In genomic region chr5:107909668-107910067, GRCm38 (mm10) we compare ENCODE assay signal across 23 mouse cellular contexts. TPM values are rescaled to one million over a fixed set of nuclear protein-coding genes. Genes with fewer than 3 reads are reported as not detected.
DNase-seq lines count a peak whose midpoint lies in the region; ATAC-seq and TF ChIP-seq lines count a peak whose summit lies in the region.
"Had no signal": no experiment of that assay in that cellular context is flagged by ENCODE, and none has a peak within 500 bp of the region (broad histone marks: within the 10 kb centered on the region; RNA-seq: fewer than 3 reads in every experiment).

No protein-coding gene starts in this region.

- peaks cover 3% of the 10 kb centered on the region; the same call in 1 of the 2 replicates for H3K79me2 ChIP-seq in MEL (ENCODE audit: control insufficient read depth, insufficient read depth, low read length, poor library complexity)

- TF ChIP-seq RAD21 in MEL (IDR thresholded peaks at IDR 0.05; ENCODE audit: low read depth, low read length), result no peak

- DNase-seq in A20 (ENCODE audit: low read depth, low spot score), result peak; percentile 32
- DNase-seq in MEL (ENCODE audit: low read depth, low spot score), result no peak
- no peak for DNase-seq in layer of hippocampus, adult 18-20 months (ENCODE audit: low spot score in 2 of 2)
- DNase-seq: adrenal gland, postnatal 10 days; adrenal gland, postnatal 36 days; cerebellum, adult 11 months; cerebellum, adult 2 months; cerebellum, adult 9-11 months; cerebellum, postnatal 25 days; embryo, embryonic 11 days; gastrocnemius, postnatal 10 days; gastrocnemius, postnatal 36 days had no signal

- TF ChIP-seq EP300 in MEL (IDR thresholded peaks at IDR 0.05; ENCODE audit: low read depth in 1 of 2, low read length in 2 of 2), result no peak

- H3K27ac ChIP-seq in intestine, embryonic 16.5 days (ENCODE audit: low read length), result no peak overlapping the region
- H3K27ac ChIP-seq in intestine, postnatal 0 days (ENCODE audit: low read depth, low read length), result no peak overlapping the region
- no peak overlapping the region; the same call in 1 of the 2 replicates for H3K27ac ChIP-seq in MEL (ENCODE audit: control insufficient read depth, low read depth, low read length)
- H3K27ac ChIP-seq: forebrain, embryonic 10.5 days; forebrain, embryonic 13.5 days; hindbrain, embryonic 12.5 days; hindbrain, embryonic 15.5 days had no signal

- WGBS in intestine, embryonic 16.5 days, result 88% methylated on average over 3 of the region's 3 CpGs
- 81% methylated on average over 3 of the region's 3 CpGs for WGBS in intestine, postnatal 0 days

- H3K9ac ChIP-seq in intestine, embryonic 16.5 days (ENCODE audit: low read depth, low read length), result no peak overlapping the region
- H3K9ac ChIP-seq in intestine, postnatal 0 days (ENCODE audit: low read depth, low read length), result no peak overlapping the region
- no peak overlapping the region for H3K9ac ChIP-seq in MEL (ENCODE audit: control insufficient read depth, low read depth, low read length, poor library complexity, severe bottlenecking)
- H3K9ac ChIP-seq: forebrain, embryonic 13.5 days; hindbrain, embryonic 12.5 days; hindbrain, embryonic 15.5 days had no signal

- H3K27me3 ChIP-seq in intestine, embryonic 16.5 days (replicated peaks; ENCODE audit: control insufficient read depth, insufficient read depth, low read length), result no peaks in the 10 kb centered on the region
- no peaks in the 10 kb centered on the region for H3K27me3 ChIP-seq in intestine, postnatal 0 days (replicated peaks; ENCODE audit: control insufficient read depth, insufficient read depth, low read length)
- H3K27me3 ChIP-seq in MEL (ENCODE audit: control insufficient read depth in 1 of 2, insufficient read depth in 2 of 2, low read length in 2 of 2), result no peaks in the 10 kb centered on the region
- H3K27me3 ChIP-seq: forebrain, embryonic 13.5 days; hindbrain, embryonic 12.5 days; hindbrain, embryonic 15.5 days; Patski had no signal

- no peaks in the 10 kb centered on the region for H3K9me3 ChIP-seq in intestine, embryonic 16.5 days (ENCODE audit: control insufficient read depth, low read length)
- H3K9me3 ChIP-seq in intestine, postnatal 0 days (ENCODE audit: control insufficient read depth), result no peaks in the 10 kb centered on the region
- no peaks in the 10 kb centered on the region for H3K9me3 ChIP-seq in MEL (replicated peaks; ENCODE audit: insufficient read depth, low read length)
- H3K9me3 ChIP-seq: forebrain, embryonic 10.5 days; forebrain, embryonic 13.5 days; hindbrain, embryonic 12.5 days; hindbrain, embryonic 15.5 days had no signal

- no peak overlapping the region for H3K4me3 ChIP-seq in intestine, embryonic 16.5 days (ENCODE audit: low read length)
- no peak overlapping the region for H3K4me3 ChIP-seq in intestine, postnatal 0 days (ENCODE audit: low read depth, low read length)
- H3K4me3 ChIP-seq in MEL (ENCODE audit: control insufficient read depth in 1 of 2, insufficient read depth in 1 of 2, low read depth in 2 of 2, low read length in 2 of 2), result no peak overlapping the region
- H3K4me3 ChIP-seq: forebrain, embryonic 10.5 days; forebrain, embryonic 13.5 days; hindbrain, embryonic 12.5 days; hindbrain, embryonic 15.5 days had no signal

- TF ChIP-seq CTCF in intestine, postnatal 0 days (IDR thresholded peaks at IDR 0.05; ENCODE audit: low read depth), result no peak
- no peak for TF ChIP-seq CTCF in MEL (IDR thresholded peaks at IDR 0.05 in 2 of 3, conservative IDR thresholded peaks at IDR 0.05 in 1 of 3; ENCODE audit: control insufficient read depth in 1 of 3, insufficient read depth in 1 of 3, low read depth in 2 of 3, low read length in 3 of 3, poor library complexity in 1 of 3, severe bottlenecking in 1 of 3)

- no peaks in the 10 kb centered on the region for H3K4me1 ChIP-seq in intestine, embryonic 16.5 days (ENCODE audit: control insufficient read depth, insufficient read depth, low read length)
- H3K4me1 ChIP-seq in intestine, postnatal 0 days (replicated peaks; ENCODE audit: control insufficient read depth, insufficient read depth, low read length), result no peaks in the 10 kb centered on the region
- H3K4me1 ChIP-seq in MEL (ENCODE audit: control insufficient read depth in 1 of 2, insufficient read depth in 2 of 2, low read length in 2 of 2), result peaks cover 0 to 4% of the 10 kb centered on the region in 2 experiments; a peak in 1 of 4 replicates
- H3K4me1 ChIP-seq: forebrain, embryonic 10.5 days; forebrain, embryonic 13.5 days; hindbrain, embryonic 12.5 days; hindbrain, embryonic 15.5 days had no signal

- H3K36me3 ChIP-seq in intestine, embryonic 16.5 days (ENCODE audit: control insufficient read depth, insufficient read depth, low read length), result peaks cover 17% of the 10 kb centered on the region
- peaks cover 55% of the 10 kb centered on the region for H3K36me3 ChIP-seq in intestine, postnatal 0 days (ENCODE audit: control insufficient read depth, insufficient read depth)
- H3K36me3 ChIP-seq in MEL (ENCODE audit: control insufficient read depth in 1 of 2, insufficient read depth in 2 of 2, low read length in 2 of 2), result peaks cover 7 to 23% of the 10 kb centered on the region in 2 experiments

- 0 out of 2 replicates have a peak, but pooled peaks have one; percentile 26 for ATAC-seq in intestine, embryonic 16.5 days
- ATAC-seq in intestine, postnatal 0 days, result no peak
- no peak for ATAC-seq in granulocyte monocyte progenitor cell, adult 5-6 weeks (replicated peaks; ENCODE audit: poor library complexity, severe bottlenecking)
- ATAC-seq: CD4-positive, CD25-positive, alpha-beta regulatory T cell, adult 4 months; forebrain, embryonic 13.5 days; forebrain, embryonic 16.5 days; Patski had no signal

- TF ChIP-seq POLR2A in MEL (IDR thresholded peaks at IDR 0.05; ENCODE audit: control insufficient read depth in 1 of 2, insufficient read depth in 1 of 2, low read depth in 1 of 2, low read length in 2 of 2, poor library complexity in 1 of 2), result peak in 1 of 2 experiments; percentile 42; a peak in 1 of 4 replicates

- H3K4me2 ChIP-seq in intestine, embryonic 16.5 days (ENCODE audit: low read depth, low read length), result no peak overlapping the region
- H3K4me2 ChIP-seq in intestine, postnatal 0 days (replicated peaks; ENCODE audit: low read depth), result no peak overlapping the region
- H3K4me2 ChIP-seq: forebrain, embryonic 13.5 days; heart, embryonic 11.5 days; hindbrain, embryonic 12.5 days; hindbrain, embryonic 15.5 days had no signal

TF ChIP-seq in MEL, 35 proteins besides CTCF, POLR2A, EP300 and RAD21:
- TF ChIP-seq ZKSCAN1 (IDR thresholded peaks at IDR 0.05; ENCODE audit: low read depth, low read length), result no peak
- no peak for TF ChIP-seq MEF2A (IDR thresholded peaks at IDR 0.05; ENCODE audit: extremely low read depth, insufficient replicate concordance, low read depth, low read length, poor library complexity, severe bottlenecking)
- TF ChIP-seq CHD2 (IDR thresholded peaks at IDR 0.05; ENCODE audit: low read length), result no peak
- TF ChIP-seq SMC3 (IDR thresholded peaks at IDR 0.05; ENCODE audit: low read depth, low read length), result peak; percentile 15; the same call in 1 of the 2 replicates
- peak; percentile 94 for TF ChIP-seq POLR2AphosphoS2 (IDR thresholded peaks at IDR 0.05; ENCODE audit: low read length)
- TF ChIP-seq ZC3H11A (IDR thresholded peaks at IDR 0.05; ENCODE audit: low read depth, low read length), result no peak
- peak; percentile 29 for TF ChIP-seq ZMIZ1 (IDR thresholded peaks at IDR 0.05; ENCODE audit: low read depth, low read length)

RNA-seq across cellular contexts. Expression of gene Rpl5, which starts 9.4 kb away (rescaled TPM):
- polyA plus RNA-seq in intestine, embryonic 16.5 days (2015; fragmentation: Nextera tagmentation; extraction: Ambion mirVana), result 61.6 and 69.3 TPM in 2 replicates
- 26.7 and 29.1 TPM in 2 replicates for polyA plus RNA-seq in intestine, postnatal 0 days (2015; fragmentation: Nextera tagmentation; extraction: Ambion mirVana)
- 533 and 601 TPM in 2 replicates for total RNA-seq in MEL (2012; rRNA removed)
- polyA plus RNA-seq in MEL (2012; ENCODE audit: insufficient read depth in 1 of 2, insufficient read length in 2 of 2, low read depth in 1 of 2, low replicate concordance in 2 of 2, missing spikeins in 1 of 2), result 10 to 100 TPM in 1 of 2 experiments, not detected in 1; 43.2 TPM
- 433 and 504 TPM in 2 replicates for total RNA-seq in granulocyte monocyte progenitor cell, adult 5-6 weeks (2014; fragmentation: Nextera tagmentation)
- total RNA-seq in granulocyte monocyte progenitor cell, adult 5-6 weeks (2017), result 310 and 457 TPM in 2 replicates
- total RNA-seq in layer of hippocampus, adult 18-20 months (2021), result 10 to 100 TPM; 59.0 to 59.2 TPM

RNA-seq across cellular contexts. Expression of gene Evi5, which starts 34.8 kb away (rescaled TPM):
- 49.1 and 53.4 TPM in 2 replicates for polyA plus RNA-seq in intestine, embryonic 16.5 days (2015; fragmentation: Nextera tagmentation; extraction: Ambion mirVana)
- 39.7 and 41.6 TPM in 2 replicates for polyA plus RNA-seq in intestine, postnatal 0 days (2015; fragmentation: Nextera tagmentation; extraction: Ambion mirVana)
- 4.6 and 5.4 TPM in 2 replicates for total RNA-seq in MEL (2012; rRNA removed)
- 1 to 10 TPM in 1 of 2 experiments, not detected in 1; 8.4 TPM for polyA plus RNA-seq in MEL (2012; ENCODE audit: insufficient read depth in 1 of 2, insufficient read length in 2 of 2, low read depth in 1 of 2, low replicate concordance in 2 of 2, missing spikeins in 1 of 2)
- total RNA-seq in granulocyte monocyte progenitor cell, adult 5-6 weeks (2014; fragmentation: Nextera tagmentation), result 21.4 and 22.4 TPM in 2 replicates
- total RNA-seq in granulocyte monocyte progenitor cell, adult 5-6 weeks (2017), result 10.5 and 14.1 TPM in 2 replicates
- 10 to 100 TPM; 62.7 to 65.5 TPM for total RNA-seq in layer of hippocampus, adult 18-20 months (2021)
